Comparison of ENCODE assay signal across 16 mouse cellular contexts in the genomic region with DNA sequence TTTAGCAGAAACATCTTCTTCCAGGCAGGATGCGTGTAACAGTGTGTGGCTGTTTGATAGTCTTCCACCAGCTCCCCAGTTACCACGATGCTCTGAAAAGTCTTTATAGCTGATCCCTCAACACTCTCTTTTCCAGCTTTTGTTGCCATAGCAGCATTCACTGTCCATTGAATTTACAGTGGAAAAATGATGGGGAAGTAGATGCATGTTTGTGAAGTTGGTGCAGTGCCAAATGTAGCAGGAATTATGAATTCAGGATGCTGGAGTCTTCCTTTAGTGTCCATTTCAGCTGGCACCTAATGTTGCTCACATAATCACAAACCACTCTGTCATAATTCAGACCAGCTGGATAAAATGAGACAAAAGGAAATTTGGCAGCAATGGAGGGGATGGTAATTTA.
DNase-seq lines count a peak whose midpoint lies in the region; ATAC-seq lines count a peak whose summit lies in the region.
"Had no signal": no experiment of that assay in that cellular context is flagged by ENCODE, and none has a peak within 500 bp of the region (broad histone marks: within the 10 kb centered on the region; RNA-seq: fewer than 3 reads in every experiment).

No protein-coding gene starts in this region.

- no peak overlapping the region for H3K27ac ChIP-seq in hindbrain, embryonic 14.5 days
- H3K27ac ChIP-seq in hindbrain, embryonic 12.5 days = no peak overlapping the region
- H3K27ac ChIP-seq in midbrain, embryonic 13.5 days = no peak overlapping the region
- H3K27ac ChIP-seq in midbrain, embryonic 11.5 days (ENCODE audit: low read depth, low read length) = no peak overlapping the region
- no peak overlapping the region for H3K27ac ChIP-seq in midbrain, embryonic 15.5 days
- no peak overlapping the region for H3K27ac ChIP-seq in heart, embryonic 11.5 days (ENCODE audit: low read depth, low read length)
- H3K27ac ChIP-seq: intestine, embryonic 15.5 days; kidney, postnatal 0 days; limb, embryonic 13.5 days had no signal

- H3K36me3 ChIP-seq in hindbrain, embryonic 14.5 days (replicated peaks; ENCODE audit: control insufficient read depth, insufficient read depth) = no peaks in the 10 kb centered on the region
- H3K36me3 ChIP-seq in hindbrain, embryonic 12.5 days = no peaks in the 10 kb centered on the region
- H3K36me3 ChIP-seq in midbrain, embryonic 13.5 days = no peaks in the 10 kb centered on the region
- no peaks in the 10 kb centered on the region for H3K36me3 ChIP-seq in midbrain, embryonic 11.5 days (ENCODE audit: control insufficient read depth, insufficient read depth, low read length)
- no peaks in the 10 kb centered on the region for H3K36me3 ChIP-seq in midbrain, embryonic 15.5 days (replicated peaks)
- H3K36me3 ChIP-seq in heart, embryonic 11.5 days (ENCODE audit: control insufficient read depth, insufficient read depth, low read length) = no peaks in the 10 kb centered on the region
- H3K36me3 ChIP-seq: intestine, embryonic 15.5 days; limb, embryonic 13.5 days had no signal

- H3K4me2 ChIP-seq in hindbrain, embryonic 14.5 days (replicated peaks) = no peak overlapping the region
- H3K4me2 ChIP-seq in hindbrain, embryonic 12.5 days (replicated peaks) = no peak overlapping the region
- H3K4me2 ChIP-seq in midbrain, embryonic 13.5 days (replicated peaks) = no peak overlapping the region
- H3K4me2 ChIP-seq in midbrain, embryonic 11.5 days = no peak overlapping the region
- no peak overlapping the region for H3K4me2 ChIP-seq in midbrain, embryonic 15.5 days
- H3K4me2 ChIP-seq in heart, embryonic 11.5 days = no peak overlapping the region
- H3K4me2 ChIP-seq: intestine, embryonic 15.5 days; limb, embryonic 13.5 days had no signal

- H3K9me3 ChIP-seq in hindbrain, embryonic 14.5 days (ENCODE audit: control insufficient read depth, low read length) = peaks cover 10% of the 10 kb centered on the region
- 0 out of 2 replicates have a peak, but pooled peaks cover 3% of the 10 kb centered on the region for H3K9me3 ChIP-seq in hindbrain, embryonic 12.5 days (replicated peaks)
- no peaks in the 10 kb centered on the region for H3K9me3 ChIP-seq in midbrain, embryonic 13.5 days
- H3K9me3 ChIP-seq in midbrain, embryonic 11.5 days (ENCODE audit: control insufficient read depth, low read length) = 0 out of 2 replicates have a peak, but pooled peaks cover 3% of the 10 kb centered on the region
- H3K9me3 ChIP-seq in midbrain, embryonic 15.5 days = no peaks in the 10 kb centered on the region
- no peaks in the 10 kb centered on the region for H3K9me3 ChIP-seq in heart, embryonic 11.5 days (replicated peaks; ENCODE audit: control insufficient read depth, low read length)
- H3K9me3 ChIP-seq: intestine, embryonic 15.5 days; limb, embryonic 13.5 days had no signal

- no peak overlapping the region for H3K9ac ChIP-seq in hindbrain, embryonic 14.5 days
- no peak overlapping the region for H3K9ac ChIP-seq in hindbrain, embryonic 12.5 days
- H3K9ac ChIP-seq in midbrain, embryonic 13.5 days (replicated peaks) = no peak overlapping the region
- no peak overlapping the region for H3K9ac ChIP-seq in midbrain, embryonic 11.5 days (ENCODE audit: low read length)
- no peak overlapping the region for H3K9ac ChIP-seq in midbrain, embryonic 15.5 days
- H3K9ac ChIP-seq in heart, embryonic 11.5 days (ENCODE audit: low read depth, low read length) = no peak overlapping the region
- H3K9ac ChIP-seq: intestine, embryonic 15.5 days; limb, embryonic 13.5 days; liver, postnatal 0 days had no signal

- DNase-seq in cerebellum, adult 11 months = no peak
- peak; percentile 59 for DNase-seq in hindbrain, embryonic 14.5 days (ENCODE audit: low spot score)
- no peak for DNase-seq in midbrain, embryonic 11.5 days (ENCODE audit: low spot score, missing footprints)
- DNase-seq: liver, postnatal 0 days; thymus, postnatal 4 days had no signal

- no peaks in the 10 kb centered on the region for H3K27me3 ChIP-seq in hindbrain, embryonic 14.5 days (ENCODE audit: control insufficient read depth, insufficient read depth, low read length)
- no peaks in the 10 kb centered on the region for H3K27me3 ChIP-seq in hindbrain, embryonic 12.5 days
- no peaks in the 10 kb centered on the region for H3K27me3 ChIP-seq in midbrain, embryonic 13.5 days
- H3K27me3 ChIP-seq in midbrain, embryonic 11.5 days (ENCODE audit: control insufficient read depth, insufficient read depth, low read length) = no peaks in the 10 kb centered on the region
- no peaks in the 10 kb centered on the region for H3K27me3 ChIP-seq in midbrain, embryonic 15.5 days (replicated peaks)
- H3K27me3 ChIP-seq in heart, embryonic 11.5 days (ENCODE audit: control insufficient read depth, insufficient read depth, low read length) = no peaks in the 10 kb centered on the region
- H3K27me3 ChIP-seq: intestine, embryonic 15.5 days; limb, embryonic 13.5 days; megakaryocyte, embryonic 14.5 days; Patski had no signal

- peak; percentile 68 for ATAC-seq in cerebellum, adult (ENCODE audit: insufficient number of reproducible peaks, low FRiP score, low TSS enrichment)
- ATAC-seq in hindbrain, embryonic 14.5 days (ENCODE audit: low FRiP score) = peak; percentile 80
- no peak for ATAC-seq in hindbrain, embryonic 12.5 days (ENCODE audit: low FRiP score)
- ATAC-seq in midbrain, embryonic 13.5 days = 0 out of 2 replicates have a peak, but pooled peaks have one; percentile 56
- no peak for ATAC-seq in midbrain, embryonic 11.5 days (ENCODE audit: low FRiP score)
- peak; percentile 84 for ATAC-seq in midbrain, embryonic 15.5 days (replicated peaks)
- no peak for ATAC-seq in heart, embryonic 11.5 days (replicated peaks; ENCODE audit: insufficient number of reproducible peaks, low FRiP score, low TSS enrichment)
- ATAC-seq: intestine, embryonic 15.5 days; liver, postnatal 0 days; Patski had no signal

- H3K4me3 ChIP-seq in hindbrain, embryonic 14.5 days (replicated peaks; ENCODE audit: low read length) = no peak overlapping the region
- H3K4me3 ChIP-seq in hindbrain, embryonic 12.5 days = no peak overlapping the region
- H3K4me3 ChIP-seq in midbrain, embryonic 13.5 days (replicated peaks) = no peak overlapping the region
- no peak overlapping the region for H3K4me3 ChIP-seq in midbrain, embryonic 11.5 days (ENCODE audit: low read depth, low read length)
- H3K4me3 ChIP-seq in midbrain, embryonic 15.5 days = no peak overlapping the region
- H3K4me3 ChIP-seq in heart, embryonic 11.5 days (ENCODE audit: low read depth, low read length) = no peak overlapping the region
- H3K4me3 ChIP-seq: erythroblast, embryonic 14.5 days; intestine, embryonic 15.5 days; limb, embryonic 13.5 days; megakaryocyte, embryonic 14.5 days had no signal

- WGBS in hindbrain, embryonic 14.5 days = 57% methylated on average over 2 of the region's 2 CpGs
- WGBS in hindbrain, embryonic 12.5 days = 77% methylated on average over 2 of the region's 2 CpGs
- WGBS in midbrain, embryonic 13.5 days = 69% methylated on average over 2 of the region's 2 CpGs
- 74% methylated on average over 2 of the region's 2 CpGs for WGBS in midbrain, embryonic 11.5 days
- 54% methylated on average over 2 of the region's 2 CpGs for WGBS in midbrain, embryonic 15.5 days
- 79% methylated on average over 2 of the region's 2 CpGs for WGBS in heart, embryonic 11.5 days (ENCODE audit: insufficient replicate concordance)

- no peaks in the 10 kb centered on the region for H3K4me1 ChIP-seq in hindbrain, embryonic 14.5 days (replicated peaks; ENCODE audit: control insufficient read depth, insufficient read depth, low read length)
- H3K4me1 ChIP-seq in hindbrain, embryonic 12.5 days = no peaks in the 10 kb centered on the region
- no peaks in the 10 kb centered on the region for H3K4me1 ChIP-seq in midbrain, embryonic 13.5 days (replicated peaks)
- H3K4me1 ChIP-seq in midbrain, embryonic 11.5 days (ENCODE audit: control insufficient read depth, insufficient read depth, low read length) = no peaks in the 10 kb centered on the region
- 0 out of 2 replicates have a peak, but pooled peaks cover 3% of the 10 kb centered on the region for H3K4me1 ChIP-seq in midbrain, embryonic 15.5 days
- no peaks in the 10 kb centered on the region for H3K4me1 ChIP-seq in heart, embryonic 11.5 days (ENCODE audit: control insufficient read depth, insufficient read depth, low read length)
- H3K4me1 ChIP-seq: intestine, embryonic 15.5 days; limb, embryonic 13.5 days; megakaryocyte, embryonic 14.5 days had no signal

Comparison
In these comparisons a context has a peak if more than half of its experiments do, and no peak if none do; other contexts are left out.
1. ATAC-seq: peak in cerebellum, adult (single experiment), hindbrain, embryonic 14.5 days (single experiment), midbrain, embryonic 13.5 days (single experiment) and midbrain, embryonic 15.5 days (single experiment); none in hindbrain, embryonic 12.5 days (single experiment), midbrain, embryonic 11.5 days (single experiment) and heart, embryonic 11.5 days (single experiment).